Mouse (Mus musculus) midbrain, embryonic 16.5 days (tissue): ENCODE measurements around the gene Pik3c2a. TPM values are rescaled to one million over a fixed set of nuclear protein-coding genes. Genes with fewer than 3 reads are reported as not detected.
"Not testable (repeated sequence)": the region's sequence is repeated elsewhere in the genome, so short reads cannot be mapped to it uniquely, and the experiment has no call there.

Source experiments
- ATAC-seq: fragments of 200-750 bp; cut with Nextera tagmentation; 2 replicates; pipeline ENCODE4 v1.8.0; 2017; ENCODE audit warnings: moderate TSS enrichment
- H3K27ac ChIP-seq: fragments of 300-500 bp; sonication (generic); 2 replicates; pipeline ENCODE4 v1.5.1; 2014; ENCODE audit warnings: mild to moderate bottlenecking, low read length, mixed read lengths
- H3K27me3 ChIP-seq: fragments of 300-500 bp; sonication (generic); 2 replicates; pipeline ENCODE4 v1.6.1; 2014; ENCODE audit warnings: low read depth, low read length, mixed read lengths; ENCODE audit not compliant: control insufficient read depth, insufficient read depth
- H3K36me3 ChIP-seq: fragments of 300-500 bp; sonication (generic); 2 replicates; pipeline ENCODE4 v1.6.1; 2014; ENCODE audit warnings: mild to moderate bottlenecking, low read length, moderate library complexity, mixed read lengths; ENCODE audit not compliant: control insufficient read depth, insufficient read depth
- H3K4me1 ChIP-seq: fragments of 300-500 bp; sonication (generic); 2 replicates; pipeline ENCODE4 v1.6.1; 2014; ENCODE audit warnings: mild to moderate bottlenecking, low read length, mixed read lengths; ENCODE audit not compliant: control insufficient read depth, insufficient read depth
- H3K4me2 ChIP-seq: fragments of 300-500 bp; sonication (generic); 2 replicates; pipeline ENCODE4 v1.6.1; 2014; ENCODE audit warnings: mild to moderate bottlenecking, low read length, mixed read lengths
- H3K4me3 ChIP-seq: fragments of 300-500 bp; sonication (generic); 2 replicates; pipeline ENCODE4 v1.5.1; 2014; ENCODE audit warnings: low read depth, mild to moderate bottlenecking, low read length, moderate library complexity, mixed read lengths
- H3K9ac ChIP-seq: fragments of 300-500 bp; sonication (generic); 2 replicates; pipeline ENCODE4 v1.6.1; 2014; ENCODE audit warnings: low read depth, low read length, mixed read lengths
- H3K9me3 ChIP-seq: fragments of 300-500 bp; sonication (generic); replicated peaks from 2 replicates; pipeline ENCODE4 v1.6.1; 2014; ENCODE audit warnings: mild to moderate bottlenecking, low read length, mixed read lengths; ENCODE audit not compliant: control insufficient read depth, poor library complexity, severe bottlenecking
- whole genome bisulfite sequencing: fragments of 180-500 bp; shearing (Covaris S2); extraction: QIAGEN DNeasy Blood & Tissue Kit; methylation state at CpG from one replicate; pipeline ENCODE4 v1.1.7; 2014; 5-methylcytosine and 5-hydroxymethylcytosine counted together
- polyA plus RNA-seq: library from polyadenylated mRNA; unstranded; fragments of >200 nt; fragmentation: Nextera tagmentation; extraction: Ambion mirVana; gene quantifications from 2 replicates; pipeline ENCODE4 v1.2.1, GENCODE M21; 2015

The Pik3c2a gene
- polyA plus RNA-seq, 1 experiment from 2014 or later, result 14.0 TPM

GRCm38 (mm10) chr7:116430926-116431325 is 12.3 kb downstream of the Pik3c2a start:
- Histone ChIP-seq H3K9me3 (no peaks in the 10 kb centered on the region), H3K27ac (no peak overlapping the region), H3K4me2 (no peak overlapping the region), H3K9ac (no peak overlapping the region), H3K4me3 (no peak overlapping the region), H3K27me3 (no peaks in the 10 kb centered on the region), H3K4me1 (no peaks in the 10 kb centered on the region), H3K36me3 (no peaks in the 10 kb centered on the region)
- no peak for ATAC-seq
- WGBS, result 91% methylated on average over 2 of the region's 2 CpGs

GRCm38 (mm10) chr7:116427206-116427605 is 16.0 kb downstream of the Pik3c2a start:
- no peak for ATAC-seq
- Histone ChIP-seq H3K9me3 (no peaks in the 10 kb centered on the region), H3K4me2 (no peak overlapping the region), H3K9ac (no peak overlapping the region), H3K36me3 (no peaks in the 10 kb centered on the region), H3K27ac (no peak overlapping the region), H3K4me1 (no peaks in the 10 kb centered on the region), H3K27me3 (no peaks in the 10 kb centered on the region), H3K4me3 (no peak overlapping the region)

- 89% methylated on average over 6 of the region's 6 CpGs for WGBS
- H3K4me3 ChIP-seq, result no peak overlapping the region
Observed at GRCm38 (mm10) chr7:116425771-116426170, 17.5 kb downstream of the Pik3c2a start.

GRCm38 (mm10) chr7:116421081-116421480 is 22.2 kb downstream of the Pik3c2a start:
- Histone ChIP-seq H3K9ac (no peak overlapping the region), H3K36me3 (peaks cover 5% of the 10 kb centered on the region), H3K4me1 (no peaks in the 10 kb centered on the region), H3K4me2 (no peak overlapping the region), H3K4me3 (no peak overlapping the region), H3K27me3 (no peaks in the 10 kb centered on the region), H3K9me3 (no peaks in the 10 kb centered on the region), H3K27ac (no peak overlapping the region)
- ATAC-seq, result no peak

More at GRCm38 (mm10) chr7:116425771-116426170, 17.5 kb downstream of the Pik3c2a start:
- Histone ChIP-seq H3K27me3 (no peaks in the 10 kb centered on the region), H3K4me2 (no peak overlapping the region), H3K9me3 (no peaks in the 10 kb centered on the region), H3K4me1 (no peaks in the 10 kb centered on the region), H3K27ac (no peak overlapping the region), H3K9ac (no peak overlapping the region), H3K36me3 (no peaks in the 10 kb centered on the region)
- no peak for ATAC-seq

GRCm38 (mm10) chr7:116409438-116409837 is 33.8 kb downstream of the Pik3c2a start:
- Histone ChIP-seq H3K4me3 (no peak overlapping the region), H3K9me3 (no peaks in the 10 kb centered on the region), H3K36me3 (no peaks in the 10 kb centered on the region), H3K4me2 (no peak overlapping the region), H3K27me3 (no peaks in the 10 kb centered on the region), H3K9ac (no peak overlapping the region), H3K4me1 (no peaks in the 10 kb centered on the region), H3K27ac (no peak overlapping the region)
- WGBS, result 62% methylated on average over 1 of the region's 1 CpGs
- ATAC-seq, result no peak

GRCm38 (mm10) chr7:116392329-116392728 is 50.9 kb downstream of the Pik3c2a start:
- no peak overlapping the region for H3K9ac ChIP-seq
- H3K4me2 ChIP-seq, result no peak overlapping the region
- no peak overlapping the region for H3K27ac ChIP-seq
- no peaks in the 10 kb centered on the region for H3K27me3 ChIP-seq
- WGBS, result 88% methylated on average over 3 of the region's 3 CpGs
- no peaks in the 10 kb centered on the region for H3K36me3 ChIP-seq
- no peak overlapping the region for H3K4me3 ChIP-seq
- ATAC-seq, result no peak
- no peaks in the 10 kb centered on the region for H3K9me3 ChIP-seq
- H3K4me1 ChIP-seq, result no peaks in the 10 kb centered on the region

GRCm38 (mm10) chr7:116387389-116387788 is 55.9 kb downstream of the Pik3c2a start:
- 89% methylated on average over 2 of the region's 2 CpGs for WGBS
- H3K27ac ChIP-seq, H3K4me3 ChIP-seq, H3K9me3 ChIP-seq, H3K9ac ChIP-seq, H3K4me1 ChIP-seq, ATAC-seq, H3K4me2 ChIP-seq, H3K36me3 ChIP-seq, H3K27me3 ChIP-seq: not testable (repeated sequence)

- H3K36me3 ChIP-seq, H3K27ac ChIP-seq, H3K27me3 ChIP-seq, H3K9ac ChIP-seq, H3K9me3 ChIP-seq, H3K4me1 ChIP-seq, H3K4me3 ChIP-seq, H3K4me2 ChIP-seq, ATAC-seq: not testable (repeated sequence)
- 91% methylated on average over 6 of the region's 6 CpGs for WGBS
Observed at GRCm38 (mm10) chr7:116379181-116379580, 64.1 kb downstream of the Pik3c2a start.

- Histone ChIP-seq H3K36me3 (peaks cover 2% of the 10 kb centered on the region), H3K4me1 (no peaks in the 10 kb centered on the region), H3K4me3 (no peak overlapping the region), H3K9ac (no peak overlapping the region), H3K27me3 (no peaks in the 10 kb centered on the region), H3K27ac (no peak overlapping the region), H3K9me3 (no peaks in the 10 kb centered on the region), H3K4me2 (no peak overlapping the region)
- WGBS, result 85% methylated on average over 1 of the region's 1 CpGs
- no peak for ATAC-seq
Observed at GRCm38 (mm10) chr7:116374284-116374683, 69.0 kb downstream of the Pik3c2a start.

- no peaks in the 10 kb centered on the region for H3K27me3 ChIP-seq
- H3K9me3 ChIP-seq, result no peaks in the 10 kb centered on the region
- H3K4me3 ChIP-seq, result no peak overlapping the region
- WGBS, result 80% methylated on average over 1 of the region's 1 CpGs
- no peak overlapping the region for H3K9ac ChIP-seq
- H3K4me2 ChIP-seq, result no peak overlapping the region
- H3K27ac ChIP-seq, result no peak overlapping the region
- ATAC-seq, result no peak
- H3K4me1 ChIP-seq, result peaks cover 12% of the 10 kb centered on the region
- peaks cover 10% of the 10 kb centered on the region for H3K36me3 ChIP-seq
Observed at GRCm38 (mm10) chr7:116336226-116336625, 107.0 kb downstream of the Pik3c2a start.
